Mouse (Mus musculus) brain, embryonic 14.5 days (tissue): Measurements from ENCODE around the gene Defb15. TPM values are rescaled to one million over a fixed set of nuclear protein-coding genes. Genes with fewer than 3 reads are reported as not detected.
"Not testable (repeated sequence)": the region's sequence is repeated elsewhere in the genome, so short reads cannot be mapped to it uniquely, and the experiment has no call there.

ENCODE experiments used
- DNase-seq: peaks from one replicate; pipeline ENCODE4 v3.0.0-alpha.2; 2011; ENCODE audit warnings: low read depth
- CTCF ChIP-seq: fragments of 200-500 bp; IDR thresholded peaks from 2 replicates; pipeline ENCODE4 v1.5.1; 2012; ENCODE audit warnings: inconsistent platforms, mild to moderate bottlenecking, moderate library complexity, borderline replicate concordance; ENCODE audit not compliant: insufficient read depth, insufficient read length; ENCODE audit errors: extremely low read depth
- POLR2A ChIP-seq: fragments of 200-500 bp; IDR thresholded peaks from 2 replicates; pipeline ENCODE4 v1.6.1; 2012; ENCODE audit warnings: mild to moderate bottlenecking, inconsistent platforms, borderline replicate concordance; ENCODE audit not compliant: poor library complexity, insufficient read depth, insufficient read length, severe bottlenecking; ENCODE audit errors: extremely low read depth
- polyA plus RNA-seq: library from polyadenylated mRNA; depleted of rRNA; stranded (reverse); fragments of >200 nt; gene quantifications from 2 replicates; pipeline ENCODE4 v1.2.3, GENCODE M21; 2012; rRNA removed

Defb15 gene
- polyA plus RNA-seq, 1 experiment: not detected

DNA sequence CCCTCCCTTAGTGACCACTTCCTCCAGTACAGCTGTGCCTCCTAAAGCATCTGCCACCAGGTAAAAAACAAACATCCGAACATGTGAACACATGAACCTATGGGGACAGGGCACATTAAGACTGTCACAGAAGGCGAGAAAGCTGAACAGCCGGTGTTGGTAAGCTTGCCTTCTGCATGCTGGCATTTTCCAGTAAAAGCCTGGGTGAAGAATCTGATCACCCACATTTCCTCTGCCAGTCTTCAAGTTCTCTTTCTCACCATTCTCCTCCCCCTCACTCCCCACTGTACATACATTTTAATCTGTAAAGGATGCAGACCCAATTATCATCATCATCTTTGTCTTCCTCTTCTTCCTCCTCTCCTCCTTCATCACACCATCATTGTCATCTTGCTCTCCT, 16.9 kb downstream of the Defb15 start:
- TF ChIP-seq CTCF (no peak), POLR2A (no peak)
- no peak for DNase-seq

GRCm38 (mm10) chr8:21912554-21912953, 20.0 kb downstream of the Defb15 start:
- TF ChIP-seq CTCF (no peak), POLR2A (no peak)
- no peak for DNase-seq

GRCm38 (mm10) chr8:21911931-21912330, 20.6 kb downstream of the Defb15 start:
- DNase-seq: no peak
- TF ChIP-seq POLR2A: no peak

DNA sequence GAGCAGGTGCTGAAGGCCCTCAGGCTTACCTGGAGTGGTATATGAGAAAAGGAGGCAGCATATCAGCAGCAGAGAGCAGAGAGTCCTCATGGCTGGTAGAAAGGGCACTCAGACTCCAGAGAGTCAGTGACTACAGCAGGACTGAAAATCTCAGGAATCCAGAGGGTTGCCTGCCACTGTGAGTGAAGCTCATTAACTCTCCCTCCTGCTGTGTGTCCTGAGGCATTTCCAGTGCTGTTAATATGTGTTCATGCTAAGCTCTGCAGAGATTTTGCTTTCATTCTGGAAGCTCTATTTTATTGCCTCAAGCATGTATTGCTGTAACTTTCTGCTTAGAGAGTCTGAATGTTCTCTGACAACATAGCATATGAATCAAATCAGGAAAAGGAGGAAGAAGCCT, 26.2 kb downstream of the Defb15 start, which contains the start of gene Defb11:
Gene Defb11, minus strand, starts transcription at position 123 of the 400 bp plus-strand sequence.
- peak; percentile 25 for DNase-seq

DNA sequence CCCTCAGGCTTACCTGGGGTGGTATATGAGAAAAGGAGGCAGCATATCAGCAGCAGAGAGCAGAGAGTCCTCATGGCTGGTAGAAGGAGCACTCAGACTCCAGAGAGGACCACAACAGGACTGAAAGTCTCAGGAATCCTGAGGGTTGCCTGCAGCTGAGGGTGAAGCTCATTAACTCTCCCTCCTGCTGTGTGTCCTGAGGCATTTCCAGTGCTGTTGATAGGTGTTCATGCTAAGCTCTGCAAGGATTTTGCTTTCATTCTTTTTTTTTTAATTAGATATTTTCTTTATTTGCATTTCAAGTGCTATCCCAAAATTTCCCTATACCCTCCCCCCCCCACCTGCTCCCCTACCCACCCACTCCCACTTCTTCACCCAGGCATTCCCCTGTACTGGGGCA, 47.2 kb downstream of the Defb15 start, which contains the start of gene Defb9:
Gene Defb9, minus strand, starts transcription at position 101 of the 400 bp plus-strand sequence.
- not testable (repeated sequence) for DNase-seq

Other genes starting within 250 kb of the Defb15 start
- not detected in 2 replicates for gene AY761184, start 229.1 kb downstream of the Defb15 start, polyA plus RNA-seq
- gene Defa24, start 198.2 kb downstream of the Defb15 start, polyA plus RNA-seq: not detected in 2 replicates
- not detected in 2 replicates for gene Defb50, start 109.2 kb downstream of the Defb15 start, polyA plus RNA-seq
- gene Defb2, start 92.8 kb downstream of the Defb15 start, polyA plus RNA-seq: not detected in 2 replicates
- not detected in 2 replicates for gene Defb10, start 73.8 kb downstream of the Defb15 start, polyA plus RNA-seq
- gene Defb9, start 47.3 kb downstream of the Defb15 start, polyA plus RNA-seq: not detected in 2 replicates
- gene Defb11, start 26.3 kb downstream of the Defb15 start, polyA plus RNA-seq: 9.1 and 15.4 TPM in 2 replicates
- not detected in 2 replicates for gene Defb35, start 5.6 kb upstream of the Defb15 start, polyA plus RNA-seq
- not detected in 2 replicates for gene Defb13, start 14.1 kb upstream of the Defb15 start, polyA plus RNA-seq
- gene Fam90a1a, start 26.0 kb upstream of the Defb15 start, polyA plus RNA-seq: not detected in 2 replicates
- gene Ccdc70, start 37.1 kb upstream of the Defb15 start, polyA plus RNA-seq: not detected in 2 replicates
- gene Atp7b, start 127.6 kb upstream of the Defb15 start, polyA plus RNA-seq: 2.1 and 2.5 TPM in 2 replicates
- gene Alg11, start 128.0 kb upstream of the Defb15 start, polyA plus RNA-seq: 10.0 and 14.8 TPM in 2 replicates
- gene Nek5, start 192.3 kb upstream of the Defb15 start, polyA plus RNA-seq: 0.57 and 0.79 TPM in 2 replicates
- 7.6 and 7.7 TPM in 2 replicates for gene Nek3, start 233.7 kb upstream of the Defb15 start, polyA plus RNA-seq